Mouse (Mus musculus) ES-E14 (cell line): ENCODE measurements around the gene Impg1.

Experiments
- CHD2 ChIP-seq: IDR thresholded peaks from 2 replicates; pipeline ENCODE4 v1.6.1; 2014; ENCODE audit warnings: mild to moderate bottlenecking, low read depth, low read length, inconsistent platforms
- HCFC1 ChIP-seq: IDR thresholded peaks from 2 replicates; pipeline ENCODE4 v1.6.1; 2012; ENCODE audit warnings: low read length, inconsistent platforms, borderline replicate concordance; ENCODE audit not compliant: insufficient read depth
- MAFK ChIP-seq: IDR thresholded peaks from 2 replicates; pipeline ENCODE4 v1.6.1; 2014; ENCODE audit warnings: mild to moderate bottlenecking, low read depth, low read length, inconsistent platforms; ENCODE audit not compliant: insufficient read depth
- ZC3H11A ChIP-seq: IDR thresholded peaks from 2 replicates; pipeline ENCODE4 v1.6.1; 2012; ENCODE audit warnings: low read depth, mild to moderate bottlenecking, inconsistent platforms, low read length, borderline replicate concordance
- ZNF384 ChIP-seq: IDR thresholded peaks from 2 replicates; pipeline ENCODE4 v1.6.1; 2012; ENCODE audit warnings: low read depth, low read length, inconsistent platforms

GRCm38 (mm10) chr9:80382711-80383110 is 82.6 kb downstream of the Impg1 start:
- no peak for TF ChIP-seq ZNF384
- no peak for TF ChIP-seq ZC3H11A
- TF ChIP-seq HCFC1 = no peak
- no peak for TF ChIP-seq CHD2
- TF ChIP-seq MAFK = no peak
